Mouse (Mus musculus): ENCODE measurements at regions not wholly inside any gene's neighbourhood (a gene's known extent, or its start where the extent isn't known, plus 50 kb on each side); places are given as distances from the start of the nearest gene placed in this dataset.

- no peaks in the 10 kb centered on the region for H3K9me3 ChIP-seq (replicated peaks; ENCODE audit: control insufficient read depth, low read length)
- no peak overlapping the region for H3K4me3 ChIP-seq (ENCODE audit: low read depth, low read length)
- peaks cover 12% of the 10 kb centered on the region for H3K4me1 ChIP-seq (ENCODE audit: control insufficient read depth, insufficient read depth, low read length)
- no peak overlapping the region for H3K9ac ChIP-seq (ENCODE audit: low read length)
- no peaks in the 10 kb centered on the region for H3K36me3 ChIP-seq (ENCODE audit: control insufficient read depth, insufficient read depth, low read length)
- DNase-seq (ENCODE audit: low spot score) (no peak), ATAC-seq (no peak)
- H3K4me2 ChIP-seq (ENCODE audit: low read length), result no peak overlapping the region
- no peaks in the 10 kb centered on the region for H3K27me3 ChIP-seq (replicated peaks; ENCODE audit: control insufficient read depth, insufficient read depth, low read length)
- WGBS, result 43% methylated on average over 7 of the region's 7 CpGs
- no peak overlapping the region for H3K27ac ChIP-seq (ENCODE audit: low read depth, low read length)
These were observed 157.8 kb upstream of the Nabp1 start for GRCm38 (mm10) chr1:51635881-51636515.

- Histone ChIP-seq H3K36me3 (ENCODE audit: control insufficient read depth, insufficient read depth, low read length) (no peaks in the 10 kb centered on the region), H3K4me2 (ENCODE audit: low read length) (no peak overlapping the region), H3K27ac (ENCODE audit: low read depth, low read length) (no peak overlapping the region), H3K27me3 (replicated peaks; ENCODE audit: control insufficient read depth, insufficient read depth, low read length) (no peaks in the 10 kb centered on the region), H3K9me3 (replicated peaks; ENCODE audit: control insufficient read depth, low read length) (no peaks in the 10 kb centered on the region), H3K9ac (ENCODE audit: low read length) (no peak overlapping the region), H3K4me1 (ENCODE audit: control insufficient read depth, insufficient read depth, low read length) (peaks cover 12% of the 10 kb centered on the region), H3K4me3 (ENCODE audit: low read depth, low read length) (no peak overlapping the region)
- 38% methylated on average over 5 of the region's 5 CpGs for WGBS
- DNase-seq (ENCODE audit: low spot score) (peak; percentile 52), ATAC-seq (peak; percentile 63)
These were observed 155.6 kb upstream of the Nabp1 start for GRCm38 (mm10) chr1:51633795-51634194.

GRCm38 (mm10) chr1:51632851-51633250, 154.6 kb upstream of the Nabp1 start:
- no peaks in the 10 kb centered on the region for H3K27me3 ChIP-seq (replicated peaks; ENCODE audit: control insufficient read depth, insufficient read depth, low read length)
- no peak overlapping the region for H3K4me2 ChIP-seq (ENCODE audit: low read length)
- peaks cover 17% of the 10 kb centered on the region for H3K4me1 ChIP-seq (ENCODE audit: control insufficient read depth, insufficient read depth, low read length)
- no peak overlapping the region for H3K4me3 ChIP-seq (ENCODE audit: low read depth, low read length)
- DNase-seq (ENCODE audit: low spot score) (no peak), ATAC-seq (no peak)
- H3K36me3 ChIP-seq (ENCODE audit: control insufficient read depth, insufficient read depth, low read length), result no peaks in the 10 kb centered on the region
- 83% methylated on average over 4 of the region's 4 CpGs for WGBS
- H3K27ac ChIP-seq (ENCODE audit: low read depth, low read length), result no peak overlapping the region
- H3K9ac ChIP-seq (ENCODE audit: low read length), result no peak overlapping the region
- no peaks in the 10 kb centered on the region for H3K9me3 ChIP-seq (replicated peaks; ENCODE audit: control insufficient read depth, low read length)

DNA sequence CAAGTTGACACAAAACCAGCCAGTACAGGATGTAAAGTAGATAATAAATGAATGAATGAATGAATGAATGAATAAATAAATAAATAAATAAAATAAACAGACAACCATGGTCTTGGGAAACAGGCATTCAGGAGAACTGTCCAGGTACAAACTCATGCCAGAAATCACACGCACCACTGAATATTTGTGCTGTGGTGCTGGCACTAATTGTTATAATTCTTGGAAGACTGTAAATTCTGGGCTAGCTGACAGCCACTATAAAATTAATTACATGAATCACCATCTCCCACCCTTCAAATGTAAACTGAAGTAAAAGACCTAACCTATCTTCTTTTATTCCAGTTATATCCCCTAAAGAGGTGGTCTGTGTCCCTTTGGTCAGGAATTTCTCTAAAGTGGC, 151.6 kb upstream of the Nabp1 start:
- Histone ChIP-seq H3K4me1 (ENCODE audit: control insufficient read depth, insufficient read depth, low read length) (peaks cover 8% of the 10 kb centered on the region; the same call in 1 of the 2 replicates), H3K27me3 (replicated peaks; ENCODE audit: control insufficient read depth, insufficient read depth, low read length) (no peaks in the 10 kb centered on the region), H3K36me3 (ENCODE audit: control insufficient read depth, insufficient read depth, low read length) (no peaks in the 10 kb centered on the region), H3K9ac (ENCODE audit: low read length) (no peak overlapping the region), H3K4me3 (ENCODE audit: low read depth, low read length) (no peak overlapping the region), H3K27ac (ENCODE audit: low read depth, low read length) (no peak overlapping the region), H3K9me3 (replicated peaks; ENCODE audit: control insufficient read depth, low read length) (no peaks in the 10 kb centered on the region), H3K4me2 (ENCODE audit: low read length) (no peak overlapping the region)
- ATAC-seq, result no peak
- WGBS, result 78% methylated on average over 1 of the region's 1 CpGs
- no peak for DNase-seq (ENCODE audit: low spot score)

DNA sequence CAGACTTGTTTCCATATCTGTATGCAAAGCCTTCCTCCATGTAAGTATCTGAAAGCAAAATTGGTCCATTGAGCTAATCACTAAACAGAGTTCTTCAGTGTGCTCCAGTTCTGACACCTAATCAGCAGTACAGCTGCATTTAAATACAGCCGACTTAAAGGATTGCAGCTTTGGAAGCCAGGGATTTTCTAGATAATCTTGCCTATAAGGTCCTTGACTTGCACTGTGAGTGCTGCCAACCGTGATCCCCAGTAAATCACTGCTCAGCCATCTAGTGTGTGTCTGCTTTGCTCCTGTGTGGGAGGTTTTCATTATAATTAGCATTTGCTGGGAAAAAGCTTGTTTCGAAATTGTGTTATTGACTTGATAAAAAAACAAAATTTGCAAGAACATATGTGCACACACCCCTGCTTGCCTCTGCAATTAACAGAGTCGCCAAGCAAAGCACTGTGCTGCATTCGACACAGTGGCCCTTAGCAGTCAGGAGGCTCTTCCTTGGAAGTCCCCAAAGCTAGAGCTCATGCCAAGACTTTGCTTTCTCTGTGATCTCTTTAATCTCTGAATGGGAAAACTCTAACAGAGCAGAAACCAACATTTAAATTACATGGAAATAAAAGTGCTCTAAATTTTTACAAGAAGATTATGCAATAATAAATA, 150.0 kb upstream of the Nabp1 start:
- H3K4me1 ChIP-seq (ENCODE audit: control insufficient read depth, insufficient read depth, low read length), result peaks cover 12% of the 10 kb centered on the region; the same call in 1 of the 2 replicates
- no peaks in the 10 kb centered on the region for H3K9me3 ChIP-seq (replicated peaks; ENCODE audit: control insufficient read depth, low read length)
- no peaks in the 10 kb centered on the region for H3K36me3 ChIP-seq (ENCODE audit: control insufficient read depth, insufficient read depth, low read length)
- H3K4me2 ChIP-seq (ENCODE audit: low read length), result no peak overlapping the region
- no peaks in the 10 kb centered on the region for H3K27me3 ChIP-seq (replicated peaks; ENCODE audit: control insufficient read depth, insufficient read depth, low read length)
- ATAC-seq (peak; percentile 59), DNase-seq (ENCODE audit: low spot score) (no peak)
- WGBS, result 26% methylated on average over 5 of the region's 5 CpGs
- no peak overlapping the region for H3K27ac ChIP-seq (ENCODE audit: low read depth, low read length)
- no peak overlapping the region for H3K9ac ChIP-seq (ENCODE audit: low read length)
- no peak overlapping the region for H3K4me3 ChIP-seq (ENCODE audit: low read depth, low read length)

- no peak overlapping the region for H3K9ac ChIP-seq (ENCODE audit: low read length)
- 88% methylated on average over 9 of the region's 9 CpGs for WGBS
- no peak overlapping the region for H3K4me3 ChIP-seq (ENCODE audit: low read depth, low read length)
- DNase-seq (ENCODE audit: low spot score) (no peak), ATAC-seq (no peak)
- H3K9me3 ChIP-seq (replicated peaks; ENCODE audit: control insufficient read depth, low read length), result no peaks in the 10 kb centered on the region
- peaks cover 18% of the 10 kb centered on the region for H3K4me1 ChIP-seq (ENCODE audit: control insufficient read depth, insufficient read depth, low read length)
- no peaks in the 10 kb centered on the region for H3K36me3 ChIP-seq (ENCODE audit: control insufficient read depth, insufficient read depth, low read length)
- no peak overlapping the region for H3K4me2 ChIP-seq (ENCODE audit: low read length)
- H3K27me3 ChIP-seq (replicated peaks; ENCODE audit: control insufficient read depth, insufficient read depth, low read length), result no peaks in the 10 kb centered on the region
- H3K27ac ChIP-seq (ENCODE audit: low read depth, low read length), result no peak overlapping the region
These were observed 148.1 kb upstream of the Nabp1 start for GRCm38 (mm10) chr1:51626303-51626702.

GRCm38 (mm10) chr1:51625079-51625478, 146.9 kb upstream of the Nabp1 start:
- Histone ChIP-seq H3K27ac (ENCODE audit: low read depth, low read length) (no peak overlapping the region), H3K9me3 (replicated peaks; ENCODE audit: control insufficient read depth, low read length) (no peaks in the 10 kb centered on the region), H3K9ac (ENCODE audit: low read length) (no peak overlapping the region), H3K4me2 (ENCODE audit: low read length) (no peak overlapping the region), H3K36me3 (ENCODE audit: control insufficient read depth, insufficient read depth, low read length) (no peaks in the 10 kb centered on the region), H3K4me1 (ENCODE audit: control insufficient read depth, insufficient read depth, low read length) (peaks cover 18% of the 10 kb centered on the region), H3K4me3 (ENCODE audit: low read depth, low read length) (no peak overlapping the region), H3K27me3 (replicated peaks; ENCODE audit: control insufficient read depth, insufficient read depth, low read length) (no peaks in the 10 kb centered on the region)
- ATAC-seq (no peak), DNase-seq (ENCODE audit: low spot score) (no peak)
- WGBS, result 87% methylated on average over 7 of the region's 7 CpGs

- ATAC-seq (no peak), DNase-seq (ENCODE audit: low spot score) (no peak)
- H3K9me3 ChIP-seq (replicated peaks; ENCODE audit: control insufficient read depth, low read length), result no peaks in the 10 kb centered on the region
- H3K27me3 ChIP-seq (replicated peaks; ENCODE audit: control insufficient read depth, insufficient read depth, low read length), result no peaks in the 10 kb centered on the region
- H3K4me3 ChIP-seq (ENCODE audit: low read depth, low read length), result no peak overlapping the region
- no peak overlapping the region for H3K27ac ChIP-seq (ENCODE audit: low read depth, low read length)
- H3K4me2 ChIP-seq (ENCODE audit: low read length), result no peak overlapping the region
- H3K4me1 ChIP-seq (ENCODE audit: control insufficient read depth, insufficient read depth, low read length), result peaks cover 18% of the 10 kb centered on the region
- no peaks in the 10 kb centered on the region for H3K36me3 ChIP-seq (ENCODE audit: control insufficient read depth, insufficient read depth, low read length)
- no peak overlapping the region for H3K9ac ChIP-seq (ENCODE audit: low read length)
- WGBS, result 95% methylated on average over 2 of the region's 2 CpGs
These were observed 146.3 kb upstream of the Nabp1 start for GRCm38 (mm10) chr1:51624551-51624950.

DNA sequence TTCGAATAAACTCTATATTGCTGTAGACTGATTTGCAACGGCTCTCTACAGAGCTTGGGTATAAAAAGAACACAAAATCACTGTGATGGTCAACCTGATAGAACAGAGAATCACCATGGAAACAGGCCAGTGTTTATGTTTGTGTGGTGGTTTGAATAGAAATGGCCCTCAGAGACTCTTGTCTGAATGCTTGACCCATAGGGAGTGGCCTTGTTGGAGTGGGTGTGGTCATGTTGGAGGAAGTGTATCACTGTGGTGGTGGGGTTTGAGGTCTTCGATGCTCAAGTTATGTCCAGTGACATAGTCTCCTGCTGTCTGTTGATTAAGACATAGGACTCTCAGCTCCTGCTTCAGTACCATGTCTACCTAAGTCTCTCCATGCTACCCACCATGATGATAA, 144.8 kb upstream of the Nabp1 start:
- DNase-seq (ENCODE audit: low spot score) (no peak), ATAC-seq (no peak)
- WGBS, result 59% methylated on average over 3 of the region's 3 CpGs
- Histone ChIP-seq H3K9me3 (replicated peaks; ENCODE audit: control insufficient read depth, low read length) (no peaks in the 10 kb centered on the region), H3K27ac (ENCODE audit: low read depth, low read length) (0 out of 2 replicates have a peak overlapping the region, but pooled peaks have one; percentile 3), H3K36me3 (ENCODE audit: control insufficient read depth, insufficient read depth, low read length) (no peaks in the 10 kb centered on the region), H3K4me3 (ENCODE audit: low read depth, low read length) (no peak overlapping the region), H3K27me3 (replicated peaks; ENCODE audit: control insufficient read depth, insufficient read depth, low read length) (no peaks in the 10 kb centered on the region), H3K4me1 (ENCODE audit: control insufficient read depth, insufficient read depth, low read length) (peaks cover 23% of the 10 kb centered on the region), H3K4me2 (ENCODE audit: low read length) (no peak overlapping the region), H3K9ac (ENCODE audit: low read length) (no peak overlapping the region)

All from forebrain, embryonic 14.5 days (tissue).